ENCODE assay signal across 8 mouse cellular contexts in genomic region chr17:57274686-57275085, GRCm38 (mm10). TPM values are rescaled to one million over a fixed set of nuclear protein-coding genes. Genes with fewer than 3 reads are reported as not detected.
DNase-seq lines count a peak whose midpoint lies in the region; ATAC-seq and TF ChIP-seq lines count a peak whose summit lies in the region.

No protein-coding gene starts in this region.

- H3ac ChIP-seq in C2C12 (ENCODE audit: control insufficient read depth, insufficient read length, low read depth): peak overlapping the region; percentile 8

- peaks cover 22% of the 10 kb centered on the region for H3K4me1 ChIP-seq in forebrain, embryonic 13.5 days

- 0 out of 2 replicates have a peak overlapping the region, but pooled peaks have one; percentile 34 for H3K9ac ChIP-seq in forebrain, embryonic 13.5 days

- H3K36me3 ChIP-seq in C2C12 (ENCODE audit: control insufficient read depth, insufficient read depth) (no peaks in the 10 kb centered on the region), macrophage (ENCODE audit: inconsistent target) (no peaks in the 10 kb centered on the region)
- no peaks in the 10 kb centered on the region for H3K36me3 ChIP-seq in forebrain, embryonic 13.5 days (ENCODE audit: poor library complexity, severe bottlenecking)

- TF ChIP-seq CTCF in C2C12 (IDR thresholded peaks at IDR 0.05; ENCODE audit: control insufficient read depth, insufficient read depth, insufficient read length): no peak

- H3K27ac ChIP-seq in forebrain, embryonic 13.5 days: no peak overlapping the region
- peak overlapping the region; percentile 68 for H3K27ac ChIP-seq in macrophage

- H3K27me3 ChIP-seq in C2C12 (ENCODE audit: control insufficient read depth, insufficient read depth, insufficient read length): peaks cover 16% of the 10 kb centered on the region
- peaks cover 55% of the 10 kb centered on the region for H3K27me3 ChIP-seq in forebrain, embryonic 13.5 days

- WGBS in forebrain, embryonic 13.5 days: 6% methylated on average over 15 of the region's 15 CpGs
- 5% methylated on average over 15 of the region's 15 CpGs for WGBS in macrophage (ENCODE audit: missing documents)

- H3K9me3 ChIP-seq in forebrain, embryonic 13.5 days (replicated peaks): no peaks in the 10 kb centered on the region

- H3K4me3 ChIP-seq in C2C12 (ENCODE audit: insufficient read depth, poor library complexity, severe bottlenecking) (peak overlapping the region; percentile 56), macrophage (ENCODE audit: inconsistent target) (peak overlapping the region; percentile 76)
- H3K4me3 ChIP-seq in forebrain, embryonic 13.5 days: peak overlapping the region; percentile 45

- peak; percentile 8; the same call in 1 of the 2 replicates for ATAC-seq in frontal cortex, adult (ENCODE audit: low TSS enrichment)
- ATAC-seq in forebrain, embryonic 13.5 days: peak; percentile 3
- no peak for ATAC-seq in activated CD4-positive, CD25-positive, alpha-beta regulatory T cell, adult 4 months

- DNase-seq in frontal cortex, postnatal 10 days (ENCODE audit: low spot score in 2 of 2): no peak
- no peak for DNase-seq in urinary bladder, adult 18-20 months (ENCODE audit: low spot score in 2 of 2)
- DNase-seq in thymus, postnatal 14 days: no peak

- no peaks in the 10 kb centered on the region for H3K79me2 ChIP-seq in C2C12 (ENCODE audit: control insufficient read depth, insufficient read depth)
- H3K79me2 ChIP-seq in macrophage (ENCODE audit: inconsistent target): peaks cover 22% of the 10 kb centered on the region

- H3K4me2 ChIP-seq in forebrain, embryonic 13.5 days: peak overlapping the region; percentile 65

- H3K79me3 ChIP-seq in C2C12 (ENCODE audit: low read depth): no peaks in the 10 kb centered on the region

TF ChIP-seq in C2C12, 6 proteins besides CTCF, POLR2A, EP300 and RAD21:
- TF ChIP-seq MYOD1 (IDR thresholded peaks at IDR 0.05; ENCODE audit: control insufficient read depth, insufficient read length, low read depth): no peak
- no peak for TF ChIP-seq MAX (IDR thresholded peaks at IDR 0.05)
- TF ChIP-seq MYOG (IDR thresholded peaks at IDR 0.05; ENCODE audit: control insufficient read depth, extremely low read depth, insufficient read length): no peak
- no peak for TF ChIP-seq USF1 (IDR thresholded peaks at IDR 0.05; ENCODE audit: low read depth)
- no peak for TF ChIP-seq CEBPB (IDR thresholded peaks at IDR 0.05; ENCODE audit: low read depth)
- TF ChIP-seq FOSL1 (IDR thresholded peaks at IDR 0.05; ENCODE audit: insufficient read depth, low read length, poor library complexity, severe bottlenecking): no peak

RNA-seq across cellular contexts. Expression of gene Vav1, which starts 4.2 kb away (rescaled TPM):
- polyA plus RNA-seq in C2C12 (2012; fragmentation: generic; extraction: Trizol) (not detected), macrophage (2018) (91.4 to 144 TPM (median 106 TPM) in 3 replicates)
- 0.61 and 0.82 TPM in 2 replicates for polyA plus RNA-seq in forebrain, embryonic 13.5 days (2015; fragmentation: Nextera tagmentation; extraction: Ambion mirVana)
- 100 to 1,000 TPM; 144 to 640 (median 355) TPM for total RNA-seq in macrophage (2018; cell fraction: chromatin; rRNA removed)
- total RNA-seq in macrophage (2018; cell fraction: cytosol; rRNA removed): 100 to 1,000 TPM in 25 of 26 experiments, 10 to 100 TPM in 1; 97.9 to 300 (median 165) TPM
- total RNA-seq in macrophage (2018; cell fraction: nucleus; rRNA removed): 100 to 1,000 TPM; 118 to 364 (median 250) TPM
- 10 to 100 TPM; 74.1 to 83.7 TPM for polyA plus RNA-seq in activated CD4-positive, CD25-positive, alpha-beta regulatory T cell, adult 4 months (2017; shearing (Covaris generic))

RNA-seq across cellular contexts. Expression of gene Trip10, which starts 25.4 kb away (rescaled TPM):
- polyA plus RNA-seq in C2C12 (2012; fragmentation: generic; extraction: Trizol): 45.7 TPM
- polyA plus RNA-seq in forebrain, embryonic 13.5 days (2015; fragmentation: Nextera tagmentation; extraction: Ambion mirVana): 18.7 and 21.7 TPM in 2 replicates
- 100 to 1,000 TPM in 5 of 26 experiments, 10 to 100 TPM in 21; 14.3 to 357 (median 42.1) TPM for total RNA-seq in macrophage (2018; cell fraction: chromatin; rRNA removed)
- 10 to 100 TPM in 17 of 26 experiments, 1 to 10 TPM in 9; 5.2 to 56.0 (median 15.0) TPM for total RNA-seq in macrophage (2018; cell fraction: cytosol; rRNA removed)
- 100 to 1,000 TPM in 3 of 26 experiments, 10 to 100 TPM in 19, 1 to 10 TPM in 4; 8.2 to 261 (median 20.5) TPM for total RNA-seq in macrophage (2018; cell fraction: nucleus; rRNA removed)
- 16.5 to 20.2 TPM (median 17.0 TPM) in 3 replicates for polyA plus RNA-seq in macrophage (2018)
- 1 to 10 TPM; 1.7 to 2.5 TPM for polyA plus RNA-seq in activated CD4-positive, CD25-positive, alpha-beta regulatory T cell, adult 4 months (2017; shearing (Covaris generic))

RNA-seq across cellular contexts. Expression of gene Gpr108, which starts 26.4 kb away (rescaled TPM):
- 24.7 TPM for polyA plus RNA-seq in C2C12 (2012; fragmentation: generic; extraction: Trizol)
- polyA plus RNA-seq in forebrain, embryonic 13.5 days (2015; fragmentation: Nextera tagmentation; extraction: Ambion mirVana): 17.8 and 20.7 TPM in 2 replicates
- 10 to 100 TPM; 24.7 to 90.1 (median 45.8) TPM for total RNA-seq in macrophage (2018; cell fraction: chromatin; rRNA removed)
- 10 to 100 TPM; 34.9 to 64.9 (median 53.9) TPM for total RNA-seq in macrophage (2018; cell fraction: cytosol; rRNA removed)
- 10 to 100 TPM; 41.5 to 96.3 (median 60.9) TPM for total RNA-seq in macrophage (2018; cell fraction: nucleus; rRNA removed)
- polyA plus RNA-seq in macrophage (2018): 44.3 to 68.7 TPM (median 50.3 TPM) in 3 replicates
- polyA plus RNA-seq in activated CD4-positive, CD25-positive, alpha-beta regulatory T cell, adult 4 months (2017; shearing (Covaris generic)): 10 to 100 TPM; 46.4 to 55.8 TPM

RNA-seq across cellular contexts. Expression of gene C3, which starts 46.8 kb away (rescaled TPM):
- polyA plus RNA-seq in C2C12 (2012; fragmentation: generic; extraction: Trizol) (0.01 TPM), macrophage (2018) (15.9 to 57.7 TPM (median 40.8 TPM) in 3 replicates)
- polyA plus RNA-seq in forebrain, embryonic 13.5 days (2015; fragmentation: Nextera tagmentation; extraction: Ambion mirVana): 0.18 and 0.53 TPM in 2 replicates
- 100 to 1,000 TPM in 15 of 26 experiments, 10 to 100 TPM in 7, 1 to 10 TPM in 4; 3.9 to 776 (median 193) TPM for total RNA-seq in macrophage (2018; cell fraction: chromatin; rRNA removed)
- 100 to 1,000 TPM in 15 of 26 experiments, 10 to 100 TPM in 11; 11.1 to 560 (median 171) TPM for total RNA-seq in macrophage (2018; cell fraction: cytosol; rRNA removed)
- 100 to 1,000 TPM in 21 of 26 experiments, 10 to 100 TPM in 5; 12.5 to 881 (median 340) TPM for total RNA-seq in macrophage (2018; cell fraction: nucleus; rRNA removed)
- polyA plus RNA-seq in activated CD4-positive, CD25-positive, alpha-beta regulatory T cell, adult 4 months (2017; shearing (Covaris generic)): under 1 TPM in 1 of 2 experiments, not detected in 1; 0.41 TPM

Comparison
In these comparisons a context has a peak if more than half of its experiments do, and no peak if none do; other contexts are left out.
1. RNA of gene Vav1, which starts 4.2 kb away (polyA plus RNA-seq): 91.4 to 144 TPM in macrophage and 74.1 to 83.7 TPM in activated CD4-positive, CD25-positive, alpha-beta regulatory T cell, adult 4 months; 0.61 to 0.82 TPM in forebrain, embryonic 13.5 days and not detected in C2C12 (single experiment); every median in the first group is over 10 times any median in the second.
2. Peak in every context shown above with its lines, with median percentiles within 50 percentile points of each other: H3K4me3 ChIP-seq.